Mouse (Mus musculus) heart, embryonic 10.5 days (tissue): ENCODE results near the gene Fam78b. TPM values are rescaled to one million over a fixed set of nuclear protein-coding genes. Genes with fewer than 3 reads are reported as not detected.

ENCODE experiments used
- DNase-seq: peaks from one replicate; pipeline ENCODE4 v3.0.0-alpha.2; 2017; ENCODE audit warnings: low spot score
- H3K27ac ChIP-seq: fragments of 300-500 bp; sonication (generic); 2 replicates; pipeline ENCODE4 v1.5.1; 2016; ENCODE audit warnings: mild to moderate bottlenecking
- H3K27me3 ChIP-seq: fragments of 300-500 bp; sonication (generic); 2 replicates; pipeline ENCODE4 v1.6.1; 2016; ENCODE audit warnings: mild to moderate bottlenecking; ENCODE audit not compliant: poor library complexity, insufficient read depth, severe bottlenecking
- H3K36me3 ChIP-seq: fragments of 300-500 bp; sonication (generic); 2 replicates; pipeline ENCODE4 v1.6.1; 2016; ENCODE audit warnings: mild to moderate bottlenecking, moderate library complexity
- H3K4me1 ChIP-seq: fragments of 300-500 bp; sonication (generic); 2 replicates; pipeline ENCODE4 v1.6.1; 2016; ENCODE audit warnings: mild to moderate bottlenecking
- H3K4me3 ChIP-seq: fragments of 300-500 bp; sonication (generic); 2 replicates; pipeline ENCODE4 v1.5.1; 2016; ENCODE audit warnings: mild to moderate bottlenecking, moderate library complexity
- H3K9me3 ChIP-seq: fragments of 300-500 bp; sonication (generic); 2 replicates; pipeline ENCODE4 v1.6.1; 2016; ENCODE audit warnings: mild to moderate bottlenecking, moderate library complexity
- WGBS: fragments of 180-500 bp; shearing (Covaris S2); methylation state at CpG from one replicate; pipeline ENCODE4 v1.1.7; 2016; 5-methylcytosine and 5-hydroxymethylcytosine counted together
- polyA plus RNA-seq: library from polyadenylated mRNA; unstranded; fragments of >200 nt; fragmentation: Nextera tagmentation; extraction: Ambion mirVana; gene quantifications from 2 replicates; pipeline ENCODE4 v1.2.1, GENCODE M21; 2016

Gene Fam78b
- polyA plus RNA-seq, 1 experiment from 2014 or later, result 0.16 TPM

- Histone ChIP-seq H3K27me3 (no peaks in the 10 kb centered on the region), H3K36me3 (no peaks in the 10 kb centered on the region), H3K27ac (no peak overlapping the region), H3K9me3 (no peaks in the 10 kb centered on the region), H3K4me3 (no peak overlapping the region), H3K4me1 (no peaks in the 10 kb centered on the region)
- WGBS, result 75% methylated on average over 3 of the region's 3 CpGs
- DNase-seq, result no peak
Measured at GRCm38 (mm10) chr1:167081946-167082345, 80.7 kb downstream of the Fam78b start.

- Histone ChIP-seq H3K4me1 (no peaks in the 10 kb centered on the region), H3K27me3 (no peaks in the 10 kb centered on the region), H3K36me3 (no peaks in the 10 kb centered on the region), H3K9me3 (no peaks in the 10 kb centered on the region), H3K27ac (no peak overlapping the region), H3K4me3 (no peak overlapping the region)
- 53% methylated on average over 4 of the region's 4 CpGs for WGBS
- no peak for DNase-seq
Measured at GRCm38 (mm10) chr1:167082506-167083100, 81.4 kb downstream of the Fam78b start.

GRCm38 (mm10) chr1:167083181-167083580 is 82.0 kb downstream of the Fam78b start:
- Histone ChIP-seq H3K36me3 (no peaks in the 10 kb centered on the region), H3K27ac (no peak overlapping the region), H3K4me3 (no peak overlapping the region), H3K9me3 (no peaks in the 10 kb centered on the region), H3K4me1 (no peaks in the 10 kb centered on the region), H3K27me3 (no peaks in the 10 kb centered on the region)
- 90% methylated on average over 2 of the region's 2 CpGs for WGBS
- DNase-seq, result no peak

DNA sequence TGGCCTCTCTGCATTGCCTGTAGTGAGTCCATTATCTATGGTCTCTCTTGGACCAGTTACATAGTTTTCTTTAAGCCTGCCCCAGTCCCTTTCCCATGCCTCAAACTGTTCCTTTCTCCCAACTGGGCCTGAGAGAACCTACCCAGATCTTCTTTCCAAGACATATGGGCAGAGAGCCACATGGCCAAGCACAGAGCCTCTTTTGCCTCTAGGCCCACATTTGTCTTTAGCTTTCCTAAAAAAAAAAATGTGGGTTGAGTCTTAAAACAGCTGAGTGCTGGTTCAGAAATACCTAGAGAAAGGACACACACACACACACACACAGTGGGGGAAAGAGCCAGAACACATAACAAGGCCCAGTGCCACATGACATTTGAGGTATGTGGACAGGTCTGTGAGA is 83.1 kb downstream of the Fam78b start:
- no peak for DNase-seq
- Histone ChIP-seq H3K36me3 (no peaks in the 10 kb centered on the region), H3K27ac (no peak overlapping the region), H3K27me3 (no peaks in the 10 kb centered on the region), H3K4me3 (no peak overlapping the region), H3K4me1 (no peaks in the 10 kb centered on the region), H3K9me3 (no peaks in the 10 kb centered on the region)

DNA sequence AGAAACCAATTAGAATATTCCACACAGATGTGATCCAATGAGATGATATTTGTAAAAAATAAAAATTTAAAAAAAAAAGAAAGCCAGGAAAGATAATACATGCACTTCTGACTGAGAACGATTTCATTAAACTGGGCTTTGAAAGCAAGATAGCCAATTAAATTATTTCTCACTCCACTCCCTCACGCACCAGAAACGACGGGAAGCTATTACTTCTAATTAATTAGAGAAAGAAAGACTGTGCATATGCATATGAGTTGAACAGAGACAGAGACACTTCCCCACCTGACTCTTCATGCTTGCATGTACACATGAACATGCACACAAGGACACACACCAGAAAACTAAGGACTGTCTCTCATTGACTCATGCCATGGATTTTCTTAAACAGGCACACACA is 84.2 kb downstream of the Fam78b start:
- no peak overlapping the region for H3K27ac ChIP-seq
- no peak for DNase-seq
- H3K36me3 ChIP-seq, result no peaks in the 10 kb centered on the region
- H3K27me3 ChIP-seq, result no peaks in the 10 kb centered on the region
- no peak overlapping the region for H3K4me3 ChIP-seq
- no peaks in the 10 kb centered on the region for H3K9me3 ChIP-seq
- H3K4me1 ChIP-seq, result no peaks in the 10 kb centered on the region
- 82% methylated on average over 4 of the region's 4 CpGs for whole genome bisulfite sequencing

DNA sequence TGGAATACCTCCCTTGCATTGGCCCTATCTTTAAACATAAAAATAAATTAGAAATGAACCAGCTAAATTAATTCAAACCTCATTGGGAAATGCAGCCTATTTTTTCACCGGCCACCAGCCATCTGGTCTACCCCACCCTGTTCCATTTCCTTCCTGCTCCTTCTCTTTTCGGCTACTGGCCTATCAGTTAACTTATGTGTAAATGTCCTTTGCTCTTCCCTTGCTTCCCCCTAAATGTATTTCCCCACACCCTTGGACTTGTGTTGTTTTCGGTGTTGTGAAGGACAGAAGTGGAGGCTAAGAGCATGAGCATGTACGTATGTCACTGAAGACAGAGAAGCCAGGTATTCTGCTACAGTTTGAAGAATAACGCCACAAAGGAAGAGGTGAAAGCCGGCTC is 89.2 kb downstream of the Fam78b start:
- Histone ChIP-seq H3K9me3 (no peaks in the 10 kb centered on the region), H3K27me3 (no peaks in the 10 kb centered on the region), H3K36me3 (no peaks in the 10 kb centered on the region), H3K27ac (no peak overlapping the region), H3K4me3 (no peak overlapping the region), H3K4me1 (no peaks in the 10 kb centered on the region)
- no peak for DNase-seq
- WGBS, result 82% methylated on average over 6 of the region's 6 CpGs

DNA sequence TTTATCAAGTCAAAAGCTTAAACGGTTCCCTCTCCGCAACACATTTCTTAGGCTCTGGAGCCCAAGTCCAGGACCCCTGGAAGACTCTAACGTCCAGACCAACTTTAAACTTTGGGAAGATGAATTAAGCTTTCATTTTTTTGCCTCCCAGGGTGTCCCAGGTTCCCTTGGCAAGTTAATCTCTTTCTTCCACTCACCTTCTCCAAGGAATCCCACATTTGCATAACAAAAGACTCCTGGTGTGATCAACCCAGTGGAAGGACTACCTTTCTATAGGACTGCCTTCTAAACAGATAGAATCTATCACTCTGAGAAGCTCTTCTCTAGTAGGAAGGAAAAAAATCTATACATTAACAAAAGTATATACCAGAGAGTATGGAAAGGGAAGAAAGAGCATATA is 92.3 kb downstream of the Fam78b start:
- Histone ChIP-seq H3K27ac (no peak overlapping the region), H3K4me1 (no peaks in the 10 kb centered on the region), H3K27me3 (no peaks in the 10 kb centered on the region), H3K36me3 (no peaks in the 10 kb centered on the region), H3K4me3 (no peak overlapping the region), H3K9me3 (no peaks in the 10 kb centered on the region)
- WGBS, result 57% methylated on average over 3 of the region's 3 CpGs
- no peak for DNase-seq

DNA sequence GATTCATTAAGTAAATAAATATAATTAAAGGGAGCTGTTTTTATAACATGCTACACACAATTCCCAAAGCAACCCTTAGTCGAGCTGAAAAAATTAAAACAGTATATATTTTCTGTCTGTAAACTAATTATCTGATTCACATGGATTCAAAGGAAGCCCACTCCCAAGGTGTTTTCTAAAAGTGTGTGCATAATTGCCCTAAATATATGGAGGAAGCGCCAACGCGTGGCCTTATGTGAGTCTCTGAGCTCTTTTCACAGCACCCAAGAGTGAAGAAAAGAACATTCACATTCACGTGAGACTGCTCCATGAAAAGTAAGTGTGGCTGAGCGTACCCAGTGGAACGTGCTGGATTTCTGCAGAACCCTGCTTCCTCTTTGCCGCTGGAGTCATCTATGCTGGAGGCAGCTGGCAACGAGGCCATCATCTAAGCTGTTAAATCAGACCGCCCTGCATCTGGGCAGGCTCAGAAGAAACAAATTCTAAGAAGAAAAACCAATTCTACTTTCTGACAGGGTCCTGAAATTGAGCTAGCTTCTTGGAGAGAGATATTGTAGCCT is 93.5 kb downstream of the Fam78b start:
- H3K27me3 ChIP-seq, result no peaks in the 10 kb centered on the region
- no peak overlapping the region for H3K27ac ChIP-seq
- H3K4me3 ChIP-seq, result no peak overlapping the region
- 81% methylated on average over 10 of the region's 10 CpGs for WGBS
- H3K36me3 ChIP-seq, result no peaks in the 10 kb centered on the region
- no peaks in the 10 kb centered on the region for H3K4me1 ChIP-seq
- DNase-seq, result no peak
- no peaks in the 10 kb centered on the region for H3K9me3 ChIP-seq

DNA sequence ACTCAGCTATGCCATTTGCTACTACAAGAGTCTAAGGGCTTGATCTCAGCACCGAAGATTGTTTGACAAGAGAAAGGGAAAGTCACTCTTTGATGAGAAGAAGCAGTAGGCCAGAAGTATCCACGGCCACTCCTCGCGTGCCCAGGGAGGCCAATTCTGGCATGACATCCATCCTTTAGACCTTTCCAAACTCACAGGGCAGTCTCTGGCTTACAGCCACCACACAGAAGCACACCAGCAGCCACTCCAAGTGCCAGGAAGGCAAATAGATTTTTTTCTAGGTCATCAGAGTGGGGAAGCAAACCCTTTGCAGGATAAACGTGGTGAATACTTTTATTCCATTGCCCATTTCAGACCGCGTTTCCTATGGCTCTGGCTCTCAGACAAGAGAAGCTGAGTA is 97.5 kb downstream of the Fam78b start:
- 83% methylated on average over 7 of the region's 7 CpGs for WGBS
- Histone ChIP-seq H3K36me3 (no peaks in the 10 kb centered on the region), H3K4me1 (no peaks in the 10 kb centered on the region), H3K27me3 (no peaks in the 10 kb centered on the region), H3K9me3 (no peaks in the 10 kb centered on the region), H3K4me3 (no peak overlapping the region), H3K27ac (no peak overlapping the region)
- DNase-seq, result no peak

DNA sequence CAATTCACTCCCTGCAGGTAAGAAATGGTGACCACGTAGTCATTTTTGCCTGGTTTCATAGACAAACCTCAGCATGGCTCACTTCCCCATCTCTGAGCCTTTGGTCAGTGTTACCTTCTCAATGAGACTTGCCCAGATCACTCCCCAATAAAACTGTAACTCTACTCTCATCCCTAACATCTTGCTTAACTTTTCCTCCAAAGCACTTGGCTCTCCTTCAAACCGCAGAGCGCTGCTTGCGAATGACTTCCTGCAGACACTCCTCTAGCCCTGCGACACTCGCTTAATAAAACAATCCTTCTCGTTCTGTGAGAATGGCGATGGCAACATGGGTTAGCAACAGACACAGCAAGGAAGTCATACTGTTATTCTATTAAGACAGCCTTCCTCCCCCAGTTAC is 100.8 kb downstream of the Fam78b start:
- H3K9me3 ChIP-seq, result no peaks in the 10 kb centered on the region
- H3K27me3 ChIP-seq, result no peaks in the 10 kb centered on the region
- whole genome bisulfite sequencing, result 86% methylated on average over 8 of the region's 8 CpGs
- DNase-seq, result no peak
- H3K27ac ChIP-seq, result no peak overlapping the region
- H3K36me3 ChIP-seq, result no peaks in the 10 kb centered on the region
- H3K4me3 ChIP-seq, result no peak overlapping the region
- H3K4me1 ChIP-seq, result no peaks in the 10 kb centered on the region

DNA sequence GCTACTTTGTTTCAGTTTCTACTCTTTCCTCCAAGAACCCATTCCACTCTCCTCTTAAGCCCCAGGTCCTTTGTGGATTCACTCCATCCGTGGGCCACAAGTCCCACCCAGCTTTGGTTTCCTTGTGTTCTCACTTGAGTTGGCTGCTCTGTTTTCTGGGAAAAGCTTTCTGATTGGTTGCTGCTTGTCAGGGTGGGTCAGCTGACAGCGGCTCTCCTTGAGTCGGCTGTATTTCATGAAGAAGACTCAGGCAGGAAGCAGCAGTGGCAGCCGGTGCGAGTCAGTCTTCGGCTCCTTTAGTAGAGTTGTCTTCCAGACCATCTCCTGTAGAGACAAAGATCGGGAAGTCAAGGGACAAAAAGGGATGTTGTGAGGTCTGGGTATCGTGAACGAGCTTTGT is 101.3 kb downstream of the Fam78b start:
- Histone ChIP-seq H3K36me3 (no peaks in the 10 kb centered on the region), H3K9me3 (no peaks in the 10 kb centered on the region), H3K4me1 (no peaks in the 10 kb centered on the region), H3K4me3 (no peak overlapping the region), H3K27me3 (no peaks in the 10 kb centered on the region), H3K27ac (no peak overlapping the region)
- no peak for DNase-seq
- WGBS, result 68% methylated on average over 9 of the region's 9 CpGs

DNA sequence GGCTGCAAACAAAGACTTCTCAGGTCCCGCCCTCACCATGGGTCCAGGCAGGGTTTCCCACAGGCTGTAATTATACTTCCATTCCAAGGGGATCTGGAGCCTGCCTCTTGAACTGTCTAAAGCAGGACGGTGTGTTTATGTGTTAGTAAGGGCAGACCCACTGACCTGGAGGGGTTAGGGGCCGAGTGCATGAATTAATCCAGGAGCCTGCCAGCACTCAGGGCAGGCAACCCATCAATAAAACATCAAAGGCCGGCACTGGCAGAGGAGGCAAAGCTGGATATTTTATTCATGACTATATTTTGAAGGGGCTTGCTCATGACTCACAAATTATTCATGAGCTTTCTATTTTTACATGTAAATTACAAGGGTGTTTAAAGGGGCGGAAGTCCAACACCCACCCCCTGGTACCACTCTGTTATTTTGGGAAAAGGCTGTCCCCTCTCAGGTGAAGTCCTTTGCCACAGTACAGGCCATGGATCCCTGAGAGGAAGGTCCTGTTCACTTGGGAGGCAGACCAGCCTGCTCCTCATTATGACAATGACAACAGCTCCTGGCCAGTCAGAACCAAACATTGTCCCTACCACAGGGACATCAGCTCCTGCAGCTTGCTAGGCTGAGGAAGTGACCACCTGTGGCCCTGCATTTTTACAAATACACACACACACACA is 103.9 kb downstream of the Fam78b start:
- 62% methylated on average over 5 of the region's 5 CpGs for WGBS
- Histone ChIP-seq H3K27ac (no peak overlapping the region), H3K4me1 (no peaks in the 10 kb centered on the region), H3K27me3 (no peaks in the 10 kb centered on the region), H3K9me3 (peaks cover 4% of the 10 kb centered on the region; the same call in 1 of the 2 replicates), H3K36me3 (no peaks in the 10 kb centered on the region), H3K4me3 (no peak overlapping the region)
- no peak for DNase-seq

- Histone ChIP-seq H3K4me3 (no peak overlapping the region), H3K9me3 (peaks cover 4% of the 10 kb centered on the region; the same call in 1 of the 2 replicates), H3K4me1 (no peaks in the 10 kb centered on the region), H3K27me3 (no peaks in the 10 kb centered on the region), H3K27ac (no peak overlapping the region), H3K36me3 (no peaks in the 10 kb centered on the region)
- no peak for DNase-seq
- 80% methylated on average over 4 of the region's 4 CpGs for WGBS
Measured at GRCm38 (mm10) chr1:167105916-167106315, 104.7 kb downstream of the Fam78b start.
